11 mouse cellular contexts compared by ENCODE assay signal in genomic region chr2:181375787-181376186, GRCm38 (mm10). TPM values are rescaled to one million over a fixed set of nuclear protein-coding genes. Genes with fewer than 3 reads are reported as not detected.
DNase-seq lines count a peak whose midpoint lies in the region; ATAC-seq and TF ChIP-seq lines count a peak whose summit lies in the region.
"Had no signal": no experiment of that assay in that cellular context is flagged by ENCODE, and none has a peak within 500 bp of the region (broad histone marks: within the 10 kb centered on the region; RNA-seq: fewer than 3 reads in every experiment).

No protein-coding gene starts in this region.

- no peak overlapping the region for H3K27ac ChIP-seq in forebrain, postnatal 0 days (ENCODE audit: low read depth, low read length)
- H3K27ac ChIP-seq in forebrain, embryonic 15.5 days (replicated peaks): no peak overlapping the region
- no peak overlapping the region for H3K27ac ChIP-seq in thymus, adult 2 months (ENCODE audit: control insufficient read depth, insufficient read depth, low read length)
- H3K27ac ChIP-seq: heart, embryonic 10.5 days; midbrain, embryonic 10.5 days had no signal

- TF ChIP-seq POLR2A in thymus, adult 2 months (IDR thresholded peaks at IDR 0.05; ENCODE audit: control insufficient read depth, extremely low read depth, insufficient read depth, low read length, poor library complexity): no peak

- no peak overlapping the region for H3K4me2 ChIP-seq in forebrain, postnatal 0 days (ENCODE audit: low read depth)
- H3K4me2 ChIP-seq in forebrain, embryonic 15.5 days (replicated peaks): no peak overlapping the region

- WGBS in forebrain, postnatal 0 days: 93% methylated on average over 2 of the region's 2 CpGs
- 95% methylated on average over 2 of the region's 2 CpGs for WGBS in forebrain, embryonic 15.5 days
- WGBS in thymus, adult 2 months: 93% methylated on average over 2 of the region's 2 CpGs

- no peak overlapping the region for H3K4me3 ChIP-seq in forebrain, postnatal 0 days (ENCODE audit: low read depth, low read length)
- H3K4me3 ChIP-seq in forebrain, embryonic 15.5 days: no peak overlapping the region
- no peak overlapping the region for H3K4me3 ChIP-seq in thymus, adult 2 months (ENCODE audit: control insufficient read depth, insufficient read depth, low read length)
- H3K4me3 ChIP-seq: heart, embryonic 10.5 days; midbrain, embryonic 10.5 days had no signal

- no peak; the same call in 1 of the 2 replicates for ATAC-seq in forebrain, postnatal 0 days
- ATAC-seq in forebrain, embryonic 15.5 days (replicated peaks): no peak

- peaks cover 28% of the 10 kb centered on the region for H3K36me3 ChIP-seq in forebrain, postnatal 0 days (ENCODE audit: insufficient read depth)
- peaks cover 26% of the 10 kb centered on the region for H3K36me3 ChIP-seq in forebrain, embryonic 15.5 days
- H3K36me3 ChIP-seq in thymus, adult 2 months (ENCODE audit: control insufficient read depth, insufficient read depth, low read length): peaks cover 18% of the 10 kb centered on the region

- H3K27me3 ChIP-seq in forebrain, postnatal 0 days (ENCODE audit: insufficient read depth, low read length): no peaks in the 10 kb centered on the region
- H3K27me3 ChIP-seq in forebrain, embryonic 15.5 days: no peaks in the 10 kb centered on the region
- H3K27me3 ChIP-seq in thymus, adult 2 months (ENCODE audit: control insufficient read depth, insufficient read depth, low read length): no peaks in the 10 kb centered on the region

- no peak overlapping the region for H3K9ac ChIP-seq in forebrain, postnatal 0 days
- no peak overlapping the region for H3K9ac ChIP-seq in forebrain, embryonic 15.5 days (replicated peaks)

- peak; percentile 57 for TF ChIP-seq CTCF in forebrain, postnatal 0 days (IDR thresholded peaks at IDR 0.05; ENCODE audit: low read depth)
- TF ChIP-seq CTCF in thymus, adult 2 months (IDR thresholded peaks at IDR 0.05; ENCODE audit: borderline replicate concordance, control insufficient read depth, extremely low read depth, insufficient read depth, low read length, poor library complexity): no peak

- no peaks in the 10 kb centered on the region for H3K9me3 ChIP-seq in forebrain, postnatal 0 days (ENCODE audit: low read length)
- H3K9me3 ChIP-seq in forebrain, embryonic 15.5 days: no peaks in the 10 kb centered on the region
- H3K9me3 ChIP-seq: heart, embryonic 10.5 days; midbrain, embryonic 10.5 days had no signal

- peak; percentile 41 for DNase-seq in forebrain, postnatal 0 days
- peak; percentile 44 for DNase-seq in thymus, adult 2 months
- DNase-seq in thymus, postnatal 4 days: no peak
- peak; percentile 13 for DNase-seq in embryo, embryonic 11.5 days (ENCODE audit: low read depth, low spot score)
- DNase-seq in retina, postnatal 1 day: peak; percentile 49
- no peak for DNase-seq in neural tube, embryonic 10.5 days (ENCODE audit: extremely low spot score, low spot score)
- DNase-seq in heart, postnatal 4 days: no peak
- DNase-seq: right cerebral cortex, postnatal 14 days had no signal

- no peaks in the 10 kb centered on the region for H3K4me1 ChIP-seq in forebrain, postnatal 0 days (ENCODE audit: insufficient read depth)
- no peaks in the 10 kb centered on the region for H3K4me1 ChIP-seq in forebrain, embryonic 15.5 days
- H3K4me1 ChIP-seq in thymus, adult 2 months (replicated peaks; ENCODE audit: control insufficient read depth, insufficient read depth, low read length): peaks cover 10% of the 10 kb centered on the region; the same call in 1 of the 2 replicates
- H3K4me1 ChIP-seq: heart, embryonic 10.5 days; midbrain, embryonic 10.5 days had no signal

RNA-seq across cellular contexts. Expression of gene Lime1, which starts 4.1 kb away (rescaled TPM):
- total RNA-seq in forebrain, postnatal 0 days (2014; rRNA removed): 42.8 and 43.5 TPM in 2 replicates
- 19.5 and 26.5 TPM in 2 replicates for polyA plus RNA-seq in forebrain, postnatal 0 days (2015; fragmentation: Nextera tagmentation; extraction: Ambion mirVana)
- 45.7 and 45.9 TPM in 2 replicates for polyA plus RNA-seq in forebrain, embryonic 15.5 days (2015; fragmentation: Nextera tagmentation; extraction: Ambion mirVana)
- 263 and 268 TPM in 2 replicates for polyA plus RNA-seq in thymus, adult 2 months (2012; rRNA removed)
- total RNA-seq in heart, postnatal 4 days (2021): 1 to 10 TPM; 8.8 to 8.9 TPM

RNA-seq across cellular contexts. Expression of gene Arfrp1, which starts 10.6 kb away (rescaled TPM):
- 24.0 and 27.9 TPM in 2 replicates for total RNA-seq in forebrain, postnatal 0 days (2014; rRNA removed)
- polyA plus RNA-seq in forebrain, postnatal 0 days (2015; fragmentation: Nextera tagmentation; extraction: Ambion mirVana): 60.9 and 73.0 TPM in 2 replicates
- 98.3 and 98.4 TPM in 2 replicates for polyA plus RNA-seq in forebrain, embryonic 15.5 days (2015; fragmentation: Nextera tagmentation; extraction: Ambion mirVana)
- polyA plus RNA-seq in thymus, adult 2 months (2012; rRNA removed): 60.9 and 69.6 TPM in 2 replicates
- total RNA-seq in heart, postnatal 4 days (2021): 10 to 100 TPM; 39.6 to 41.0 TPM

RNA-seq across cellular contexts. Expression of gene Zgpat, which starts 11.1 kb away (rescaled TPM):
- 93.3 and 99.0 TPM in 2 replicates for total RNA-seq in forebrain, postnatal 0 days (2014; rRNA removed)
- 32.2 and 39.6 TPM in 2 replicates for polyA plus RNA-seq in forebrain, postnatal 0 days (2015; fragmentation: Nextera tagmentation; extraction: Ambion mirVana)
- 82.1 TPM in 2 replicates for polyA plus RNA-seq in forebrain, embryonic 15.5 days (2015; fragmentation: Nextera tagmentation; extraction: Ambion mirVana)
- polyA plus RNA-seq in thymus, adult 2 months (2012; rRNA removed): 87.6 and 91.9 TPM in 2 replicates
- total RNA-seq in heart, postnatal 4 days (2021): 10 to 100 TPM; 20.7 to 22.8 TPM

RNA-seq across cellular contexts. Expression of gene Rtel1, which starts 56.2 kb away (rescaled TPM):
- 42.8 and 64.4 TPM in 2 replicates for total RNA-seq in forebrain, postnatal 0 days (2014; rRNA removed)
- 13.8 and 20.6 TPM in 2 replicates for polyA plus RNA-seq in forebrain, postnatal 0 days (2015; fragmentation: Nextera tagmentation; extraction: Ambion mirVana)
- 37.5 and 44.1 TPM in 2 replicates for polyA plus RNA-seq in forebrain, embryonic 15.5 days (2015; fragmentation: Nextera tagmentation; extraction: Ambion mirVana)
- 110 and 119 TPM in 2 replicates for polyA plus RNA-seq in thymus, adult 2 months (2012; rRNA removed)
- total RNA-seq in heart, postnatal 4 days (2021): 10 to 100 TPM; 42.9 to 46.9 TPM

Comparison
In these comparisons a context has a peak if more than half of its experiments do, and no peak if none do; other contexts are left out.
1. DNase-seq: peak in forebrain, postnatal 0 days (single experiment), thymus, adult 2 months (single experiment), embryo, embryonic 11.5 days (single experiment) and retina, postnatal 1 day (single experiment); none in thymus, postnatal 4 days (single experiment), neural tube, embryonic 10.5 days (single experiment) and heart, postnatal 4 days (single experiment).